Mouse (Mus musculus): ENCODE data around the gene Abhd2. TPM values are rescaled to one million over a fixed set of nuclear protein-coding genes. Genes with fewer than 3 reads are reported as not detected.

The Abhd2 gene
- total RNA-seq, 2 experiments from 2014 or later, result 382 to 406 TPM

- no peak for DNase-seq (ENCODE audit: low spot score in 2 of 2)
Measured at GRCm38 (mm10) chr7:79374017-79374416, 101.0 kb downstream of the Abhd2 start.

GRCm38 (mm10) chr7:79375594-79375993, 102.6 kb downstream of the Abhd2 start:
- DNase-seq (ENCODE audit: low spot score in 2 of 2), result no peak

- no peak for DNase-seq (ENCODE audit: low spot score in 2 of 2)
Measured at GRCm38 (mm10) chr7:79376516-79377275, 103.7 kb downstream of the Abhd2 start.

GRCm38 (mm10) chr7:79386422-79387133, 113.6 kb downstream of the Abhd2 start, which contains the start of gene Rlbp1:
TSS of gene Rlbp1 (minus strand) at chr7:79387048.
- no peak for DNase-seq (ENCODE audit: low spot score in 2 of 2)

GRCm38 (mm10) chr7:79387140-79387539, 114.1 kb downstream of the Abhd2 start:
- DNase-seq (ENCODE audit: low spot score in 2 of 2), result no peak

- no peak for DNase-seq (ENCODE audit: low spot score in 2 of 2)
Measured at GRCm38 (mm10) chr7:79387991-79388390, 115.0 kb downstream of the Abhd2 start.

- DNase-seq (ENCODE audit: low spot score in 2 of 2), result no peak
Measured at GRCm38 (mm10) chr7:79388671-79389206, 115.7 kb downstream of the Abhd2 start.

GRCm38 (mm10) chr7:79390141-79390708, 117.2 kb downstream of the Abhd2 start:
- DNase-seq (ENCODE audit: low spot score in 2 of 2), result no peak

- no peak for DNase-seq (ENCODE audit: low spot score in 2 of 2)
Measured at GRCm38 (mm10) chr7:79391471-79391870, 118.5 kb downstream of the Abhd2 start.

- DNase-seq (ENCODE audit: low spot score in 2 of 2), result peak; percentile 82 to 84
Measured at GRCm38 (mm10) chr7:79391883-79392649, 119.1 kb downstream of the Abhd2 start, which contains the start of gene Fanci. TSS of gene Fanci (plus strand) at chr7:79391929.

- no peak for DNase-seq (ENCODE audit: low spot score in 2 of 2)
Measured at GRCm38 (mm10) chr7:79392860-79393513, 120.0 kb downstream of the Abhd2 start.

GRCm38 (mm10) chr7:79393924-79394323, 120.9 kb downstream of the Abhd2 start:
- no peak for DNase-seq (ENCODE audit: low spot score in 2 of 2)

GRCm38 (mm10) chr7:79394666-79395065, 121.7 kb downstream of the Abhd2 start:
- no peak for DNase-seq (ENCODE audit: low spot score in 2 of 2)

- DNase-seq (ENCODE audit: low spot score in 2 of 2), result no peak
Measured at GRCm38 (mm10) chr7:79395186-79395585, 122.2 kb downstream of the Abhd2 start.

- DNase-seq (ENCODE audit: low spot score in 2 of 2), result no peak
Measured at GRCm38 (mm10) chr7:79397446-79397963, 124.5 kb downstream of the Abhd2 start.

- no peak for DNase-seq (ENCODE audit: low spot score in 2 of 2)
Measured at GRCm38 (mm10) chr7:79398426-79398825, 125.4 kb downstream of the Abhd2 start.

GRCm38 (mm10) chr7:79398971-79399370, 126.0 kb downstream of the Abhd2 start:
- DNase-seq (ENCODE audit: low spot score in 2 of 2), result no peak

GRCm38 (mm10) chr7:79400296-79400695, 127.3 kb downstream of the Abhd2 start:
- DNase-seq (ENCODE audit: low spot score in 2 of 2), result no peak

GRCm38 (mm10) chr7:79414449-79415375, 141.7 kb downstream of the Abhd2 start:
- DNase-seq (ENCODE audit: low spot score in 2 of 2), result no peak

All from adrenal gland, postnatal 4 days (tissue).